Mouse (Mus musculus): ENCODE data around the gene Shc1. TPM values are rescaled to one million over a fixed set of nuclear protein-coding genes. Genes with fewer than 3 reads are reported as not detected.

Shc1 gene
- polyA plus RNA-seq, 1 experiment from 2014 or later = 68.7 TPM

GRCm38 (mm10) chr3:89394006-89394893 lies 24.0 kb upstream of the Shc1 start, which contains the start of gene Zbtb7b:
Zbtb7b (minus strand) TSS chr3:89394776.
- Histone ChIP-seq H3K27me3 (ENCODE audit: control insufficient read depth, insufficient read depth, low read length) (no peaks in the 10 kb centered on the region), H3K4me1 (ENCODE audit: control insufficient read depth, insufficient read depth, low read length) (peaks cover 31% of the 10 kb centered on the region), H3K4me3 (ENCODE audit: low read depth, low read length) (peak within 1 kb of the TSS; percentile 65), H3K4me2 (replicated peaks; ENCODE audit: low read depth, low read length) (peak within 1 kb of the TSS; percentile 97), H3K36me3 (ENCODE audit: control insufficient read depth, insufficient read depth, low read length) (no peaks in the 10 kb centered on the region), H3K9me3 (ENCODE audit: control insufficient read depth, low read depth, low read length) (no peaks in the 10 kb centered on the region), H3K9ac (replicated peaks; ENCODE audit: low read depth, low read length) (peak within 1 kb of the TSS; percentile 62), H3K27ac (ENCODE audit: low read length) (peak within 1 kb of the TSS; percentile 94)
- peak; percentile 29 for ATAC-seq (ENCODE audit: insufficient number of reproducible peaks, insufficient read depth, low FRiP score, low read depth)
- under 1% methylated on average over 39 of the region's 42 CpGs for WGBS

- WGBS = 1% methylated on average over 10 of the region's 12 CpGs
- H3K4me3 ChIP-seq (ENCODE audit: low read depth, low read length) = peak overlapping the region; percentile 65
- peaks cover 31% of the 10 kb centered on the region for H3K4me1 ChIP-seq (ENCODE audit: control insufficient read depth, insufficient read depth, low read length)
- no peaks in the 10 kb centered on the region for H3K9me3 ChIP-seq (ENCODE audit: control insufficient read depth, low read depth, low read length)
- no peaks in the 10 kb centered on the region for H3K36me3 ChIP-seq (ENCODE audit: control insufficient read depth, insufficient read depth, low read length)
- peak overlapping the region; percentile 94 for H3K27ac ChIP-seq (ENCODE audit: low read length)
- ATAC-seq (ENCODE audit: insufficient number of reproducible peaks, insufficient read depth, low FRiP score, low read depth) = peak; percentile 6
- H3K9ac ChIP-seq (replicated peaks; ENCODE audit: low read depth, low read length) = peak overlapping the region; percentile 22; the same call in 1 of the 2 replicates
- H3K4me2 ChIP-seq (replicated peaks; ENCODE audit: low read depth, low read length) = peak overlapping the region; percentile 97
- H3K27me3 ChIP-seq (ENCODE audit: control insufficient read depth, insufficient read depth, low read length) = no peaks in the 10 kb centered on the region
Observed at GRCm38 (mm10) chr3:89394894-89395256, 23.4 kb upstream of the Shc1 start.

- Histone ChIP-seq H3K4me1 (ENCODE audit: control insufficient read depth, insufficient read depth, low read length) (peaks cover 28% of the 10 kb centered on the region), H3K4me3 (ENCODE audit: low read depth, low read length) (peak overlapping the region; percentile 65), H3K4me2 (replicated peaks; ENCODE audit: low read depth, low read length) (peak overlapping the region; percentile 97), H3K9me3 (ENCODE audit: control insufficient read depth, low read depth, low read length) (no peaks in the 10 kb centered on the region), H3K27me3 (ENCODE audit: control insufficient read depth, insufficient read depth, low read length) (no peaks in the 10 kb centered on the region), H3K36me3 (ENCODE audit: control insufficient read depth, insufficient read depth, low read length) (no peaks in the 10 kb centered on the region), H3K9ac (replicated peaks; ENCODE audit: low read depth, low read length) (0 out of 2 replicates have a peak overlapping the region, but pooled peaks have one; percentile 22), H3K27ac (ENCODE audit: low read length) (peak overlapping the region; percentile 94)
- WGBS = 3% methylated on average over 10 of the region's 10 CpGs
- ATAC-seq (ENCODE audit: insufficient number of reproducible peaks, insufficient read depth, low FRiP score, low read depth) = no peak
Observed at GRCm38 (mm10) chr3:89395419-89395805, 22.8 kb upstream of the Shc1 start.

- WGBS = under 1% methylated on average over 43 of the region's 44 CpGs
- no peaks in the 10 kb centered on the region for H3K9me3 ChIP-seq (ENCODE audit: control insufficient read depth, low read depth, low read length)
- H3K27ac ChIP-seq (ENCODE audit: low read length) = peak overlapping the region; percentile 30; the same call in 1 of the 2 replicates
- H3K27me3 ChIP-seq (ENCODE audit: control insufficient read depth, insufficient read depth, low read length) = no peaks in the 10 kb centered on the region
- ATAC-seq (ENCODE audit: insufficient number of reproducible peaks, insufficient read depth, low FRiP score, low read depth) = no peak
- peak overlapping the region; percentile 53; the same call in 1 of the 2 replicates for H3K9ac ChIP-seq (replicated peaks; ENCODE audit: low read depth, low read length)
- peak overlapping the region; percentile 65 for H3K4me3 ChIP-seq (ENCODE audit: low read depth, low read length)
- H3K4me1 ChIP-seq (ENCODE audit: control insufficient read depth, insufficient read depth, low read length) = peaks cover 22% of the 10 kb centered on the region
- H3K36me3 ChIP-seq (ENCODE audit: control insufficient read depth, insufficient read depth, low read length) = no peaks in the 10 kb centered on the region
- peak overlapping the region; percentile 97 for H3K4me2 ChIP-seq (replicated peaks; ENCODE audit: low read depth, low read length)
Observed at GRCm38 (mm10) chr3:89395806-89396653, 22.2 kb upstream of the Shc1 start.

- no peak overlapping the region for H3K27ac ChIP-seq (ENCODE audit: low read length)
- no peaks in the 10 kb centered on the region for H3K27me3 ChIP-seq (ENCODE audit: control insufficient read depth, insufficient read depth, low read length)
- no peaks in the 10 kb centered on the region for H3K9me3 ChIP-seq (ENCODE audit: control insufficient read depth, low read depth, low read length)
- no peak for ATAC-seq (ENCODE audit: insufficient number of reproducible peaks, insufficient read depth, low FRiP score, low read depth)
- 0% methylated on average over 4 of the region's 4 CpGs for WGBS
- peak overlapping the region; percentile 53; the same call in 1 of the 2 replicates for H3K9ac ChIP-seq (replicated peaks; ENCODE audit: low read depth, low read length)
- H3K4me2 ChIP-seq (replicated peaks; ENCODE audit: low read depth, low read length) = peak overlapping the region; percentile 97
- peak overlapping the region; percentile 65 for H3K4me3 ChIP-seq (ENCODE audit: low read depth, low read length)
- peaks cover 17% of the 10 kb centered on the region for H3K4me1 ChIP-seq (ENCODE audit: control insufficient read depth, insufficient read depth, low read length)
- H3K36me3 ChIP-seq (ENCODE audit: control insufficient read depth, insufficient read depth, low read length) = no peaks in the 10 kb centered on the region
Observed at GRCm38 (mm10) chr3:89396654-89397005, 21.6 kb upstream of the Shc1 start.

DNA sequence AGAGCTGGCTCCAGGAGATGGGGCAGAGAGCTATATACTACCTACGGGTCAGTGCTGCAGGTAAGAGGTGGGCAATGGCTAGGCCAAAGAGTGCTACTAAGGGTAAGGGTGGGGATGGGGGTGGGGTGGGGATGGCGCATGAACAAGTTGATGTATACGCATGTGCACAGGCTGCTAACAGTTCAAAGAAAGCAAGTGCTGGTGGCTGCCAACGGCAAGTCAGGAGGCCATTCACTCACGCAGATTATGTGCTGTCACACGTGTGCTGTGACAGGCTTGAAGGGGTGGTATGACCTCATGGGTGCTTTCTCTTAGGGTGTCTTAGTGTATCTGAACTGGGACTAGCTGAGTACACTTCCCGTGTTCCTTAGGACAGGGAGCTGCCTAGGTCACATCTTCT lies 16.9 kb upstream of the Shc1 start:
- WGBS = 88% methylated on average over 7 of the region's 7 CpGs
- no peaks in the 10 kb centered on the region for H3K27me3 ChIP-seq (ENCODE audit: control insufficient read depth, insufficient read depth, low read length)
- H3K27ac ChIP-seq (ENCODE audit: low read length) = no peak overlapping the region
- no peak overlapping the region for H3K4me3 ChIP-seq (ENCODE audit: low read depth, low read length)
- no peak for ATAC-seq (ENCODE audit: insufficient number of reproducible peaks, insufficient read depth, low FRiP score, low read depth)
- H3K36me3 ChIP-seq (ENCODE audit: control insufficient read depth, insufficient read depth, low read length) = peaks cover 12% of the 10 kb centered on the region; the same call in 1 of the 2 replicates
- no peaks in the 10 kb centered on the region for H3K9me3 ChIP-seq (ENCODE audit: control insufficient read depth, low read depth, low read length)
- no peak overlapping the region for H3K9ac ChIP-seq (replicated peaks; ENCODE audit: low read depth, low read length)
- peaks cover 6% of the 10 kb centered on the region; the same call in 1 of the 2 replicates for H3K4me1 ChIP-seq (ENCODE audit: control insufficient read depth, insufficient read depth, low read length)
- H3K4me2 ChIP-seq (replicated peaks; ENCODE audit: low read depth, low read length) = no peak overlapping the region

DNA sequence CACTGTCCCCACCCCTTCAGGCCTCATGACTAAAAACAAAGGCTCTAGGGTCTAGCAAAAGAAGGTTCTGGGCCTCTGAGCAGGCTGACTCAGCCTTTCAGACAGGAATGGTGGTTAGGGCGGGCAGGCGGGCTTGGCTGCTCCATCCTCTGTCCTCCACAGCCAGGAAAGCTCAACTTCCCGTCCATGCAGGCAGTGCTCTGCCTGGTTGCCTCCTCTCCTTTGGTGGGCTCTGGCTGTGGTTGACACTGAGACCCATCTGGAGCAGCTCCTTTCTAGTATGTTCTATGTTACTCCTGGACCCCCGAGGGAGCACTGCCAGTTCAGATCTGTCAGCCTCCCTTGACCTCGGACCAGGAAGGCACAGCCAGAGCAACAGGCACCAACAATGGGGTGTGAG lies 15.6 kb upstream of the Shc1 start, which contains the start of gene Lenep:
Gene Lenep (minus strand): TSS at position 101 of the 400 bp plus-strand sequence.
- no peaks in the 10 kb centered on the region for H3K9me3 ChIP-seq (ENCODE audit: control insufficient read depth, low read depth, low read length)
- no peaks in the 10 kb centered on the region for H3K27me3 ChIP-seq (ENCODE audit: control insufficient read depth, insufficient read depth, low read length)
- H3K36me3 ChIP-seq (ENCODE audit: control insufficient read depth, insufficient read depth, low read length) = peaks cover 12% of the 10 kb centered on the region; the same call in 1 of the 2 replicates
- 78% methylated on average over 5 of the region's 5 CpGs for WGBS
- H3K27ac ChIP-seq (ENCODE audit: low read length) = no peak within 1 kb of the TSS
- no peak within 1 kb of the TSS for H3K4me3 ChIP-seq (ENCODE audit: low read depth, low read length)
- ATAC-seq (ENCODE audit: insufficient number of reproducible peaks, insufficient read depth, low FRiP score, low read depth) = no peak
- no peak within 1 kb of the TSS for H3K4me2 ChIP-seq (replicated peaks; ENCODE audit: low read depth, low read length)
- no peak within 1 kb of the TSS for H3K9ac ChIP-seq (replicated peaks; ENCODE audit: low read depth, low read length)
- H3K4me1 ChIP-seq (ENCODE audit: control insufficient read depth, insufficient read depth, low read length) = no peaks in the 10 kb centered on the region

GRCm38 (mm10) chr3:89406887-89407286 lies 11.4 kb upstream of the Shc1 start:
- H3K36me3 ChIP-seq (ENCODE audit: control insufficient read depth, insufficient read depth, low read length) = peaks cover 12% of the 10 kb centered on the region; the same call in 1 of the 2 replicates
- H3K27me3 ChIP-seq (ENCODE audit: control insufficient read depth, insufficient read depth, low read length) = no peaks in the 10 kb centered on the region
- H3K9ac ChIP-seq (replicated peaks; ENCODE audit: low read depth, low read length) = no peak overlapping the region
- H3K4me2 ChIP-seq (replicated peaks; ENCODE audit: low read depth, low read length) = no peak overlapping the region
- ATAC-seq (ENCODE audit: insufficient number of reproducible peaks, insufficient read depth, low FRiP score, low read depth) = no peak
- no peaks in the 10 kb centered on the region for H3K9me3 ChIP-seq (ENCODE audit: control insufficient read depth, low read depth, low read length)
- no peak overlapping the region for H3K4me3 ChIP-seq (ENCODE audit: low read depth, low read length)
- peaks cover 4% of the 10 kb centered on the region; the same call in 1 of the 2 replicates for H3K4me1 ChIP-seq (ENCODE audit: control insufficient read depth, insufficient read depth, low read length)
- H3K27ac ChIP-seq (ENCODE audit: low read length) = no peak overlapping the region
- WGBS = 87% methylated on average over 6 of the region's 6 CpGs
